Mouse (Mus musculus): ENCODE measurements around the gene Tnfrsf25. TPM values are rescaled to one million over a fixed set of nuclear protein-coding genes. Genes with fewer than 3 reads are reported as not detected.

Gene Tnfrsf25
- polyA plus RNA-seq, 1 experiment from 2014 or later, result 1.0 TPM

GRCm38 (mm10) chr4:152096927-152097326 lies 18.8 kb upstream of the Tnfrsf25 start:
- no peak for DNase-seq (ENCODE audit: low spot score)
- H3K4me1 ChIP-seq, result peaks cover 68% of the 10 kb centered on the region
- WGBS, result 41% methylated on average over 6 of the region's 6 CpGs

GRCm38 (mm10) chr4:152097911-152098799 lies 17.6 kb upstream of the Tnfrsf25 start:
- Histone ChIP-seq H3K4me1 (peaks cover 68% of the 10 kb centered on the region), H3K4me3 (peak overlapping the region; percentile 31; the same call in 1 of the 2 replicates), H3K27ac (replicated peaks) (no peak overlapping the region), H3K9me3 (no peaks in the 10 kb centered on the region), H3K27me3 (replicated peaks; ENCODE audit: low read depth, poor library complexity, severe bottlenecking) (peaks cover 13% of the 10 kb centered on the region), H3K36me3 (replicated peaks) (peaks cover 17% of the 10 kb centered on the region)
- no peak for DNase-seq (ENCODE audit: low spot score)
- WGBS, result 17% methylated on average over 11 of the region's 11 CpGs

More at GRCm38 (mm10) chr4:152096927-152097326, 18.8 kb upstream of the Tnfrsf25 start:
- Histone ChIP-seq H3K9me3 (no peaks in the 10 kb centered on the region), H3K36me3 (replicated peaks) (peaks cover 4% of the 10 kb centered on the region), H3K27me3 (replicated peaks; ENCODE audit: low read depth, poor library complexity, severe bottlenecking) (peaks cover 13% of the 10 kb centered on the region), H3K27ac (replicated peaks) (peak overlapping the region; percentile 52; the same call in 1 of the 2 replicates), H3K4me3 (peak overlapping the region; percentile 23)

GRCm38 (mm10) chr4:152100541-152100940 lies 15.2 kb upstream of the Tnfrsf25 start:
- no peak overlapping the region for H3K4me3 ChIP-seq
- no peak for DNase-seq (ENCODE audit: low spot score)
- WGBS, result 81% methylated on average over 11 of the region's 11 CpGs
- no peaks in the 10 kb centered on the region for H3K9me3 ChIP-seq
- H3K36me3 ChIP-seq (replicated peaks), result peaks cover 33% of the 10 kb centered on the region
- H3K27ac ChIP-seq (replicated peaks), result peak overlapping the region; percentile 30; the same call in 1 of the 2 replicates
- peaks cover 13% of the 10 kb centered on the region for H3K27me3 ChIP-seq (replicated peaks; ENCODE audit: low read depth, poor library complexity, severe bottlenecking)
- peaks cover 67% of the 10 kb centered on the region for H3K4me1 ChIP-seq

- no peak for DNase-seq (ENCODE audit: low spot score)
- peaks cover 17% of the 10 kb centered on the region for H3K27me3 ChIP-seq (replicated peaks; ENCODE audit: low read depth, poor library complexity, severe bottlenecking)
- peaks cover 62% of the 10 kb centered on the region for H3K4me1 ChIP-seq
- peaks cover 39% of the 10 kb centered on the region for H3K36me3 ChIP-seq (replicated peaks)
- no peak overlapping the region for H3K4me3 ChIP-seq
- 57% methylated on average over 7 of the region's 7 CpGs for WGBS
- H3K27ac ChIP-seq (replicated peaks), result no peak overlapping the region
- H3K9me3 ChIP-seq, result no peaks in the 10 kb centered on the region
These were observed 14.6 kb upstream of the Tnfrsf25 start for GRCm38 (mm10) chr4:152101081-152101653.

GRCm38 (mm10) chr4:152101921-152102320 lies 13.8 kb upstream of the Tnfrsf25 start:
- H3K27ac ChIP-seq (replicated peaks), result no peak overlapping the region
- 92% methylated on average over 16 of the region's 16 CpGs for WGBS

GRCm38 (mm10) chr4:152103025-152103424 lies 12.7 kb upstream of the Tnfrsf25 start:
- no peak overlapping the region for H3K4me3 ChIP-seq
- H3K36me3 ChIP-seq (replicated peaks), result peaks cover 51% of the 10 kb centered on the region
- no peak overlapping the region for H3K27ac ChIP-seq (replicated peaks)
- peak; percentile 80 for DNase-seq (ENCODE audit: low spot score)
- WGBS, result 35% methylated on average over 7 of the region's 7 CpGs
- H3K27me3 ChIP-seq (replicated peaks; ENCODE audit: low read depth, poor library complexity, severe bottlenecking), result peaks cover 19% of the 10 kb centered on the region
- no peaks in the 10 kb centered on the region for H3K9me3 ChIP-seq
- peaks cover 57% of the 10 kb centered on the region for H3K4me1 ChIP-seq

More at GRCm38 (mm10) chr4:152101921-152102320, 13.8 kb upstream of the Tnfrsf25 start:
- H3K36me3 ChIP-seq (replicated peaks), result peaks cover 47% of the 10 kb centered on the region
- H3K4me1 ChIP-seq, result peaks cover 57% of the 10 kb centered on the region
- H3K4me3 ChIP-seq, result no peak overlapping the region
- no peaks in the 10 kb centered on the region for H3K9me3 ChIP-seq
- peaks cover 17% of the 10 kb centered on the region for H3K27me3 ChIP-seq (replicated peaks; ENCODE audit: low read depth, poor library complexity, severe bottlenecking)
- no peak for DNase-seq (ENCODE audit: low spot score)

- 57% methylated on average over 9 of the region's 9 CpGs for WGBS
- no peak for DNase-seq (ENCODE audit: low spot score)
- Histone ChIP-seq H3K27me3 (replicated peaks; ENCODE audit: low read depth, poor library complexity, severe bottlenecking) (peaks cover 29% of the 10 kb centered on the region), H3K27ac (replicated peaks) (no peak overlapping the region), H3K4me3 (no peak overlapping the region), H3K36me3 (replicated peaks) (peaks cover 84% of the 10 kb centered on the region), H3K4me1 (peaks cover 35% of the 10 kb centered on the region), H3K9me3 (no peaks in the 10 kb centered on the region)
These were observed 9.0 kb upstream of the Tnfrsf25 start for GRCm38 (mm10) chr4:152106746-152107145.

GRCm38 (mm10) chr4:152107493-152107892 lies 8.2 kb upstream of the Tnfrsf25 start:
- H3K27me3 ChIP-seq (replicated peaks; ENCODE audit: low read depth, poor library complexity, severe bottlenecking), result peaks cover 33% of the 10 kb centered on the region

GRCm38 (mm10) chr4:152107971-152108509 lies 7.7 kb upstream of the Tnfrsf25 start:
- Histone ChIP-seq H3K9me3 (no peaks in the 10 kb centered on the region), H3K4me1 (peaks cover 26% of the 10 kb centered on the region), H3K36me3 (replicated peaks) (peaks cover 84% of the 10 kb centered on the region), H3K4me3 (peak overlapping the region; percentile 60), H3K27me3 (replicated peaks; ENCODE audit: low read depth, poor library complexity, severe bottlenecking) (peaks cover 37% of the 10 kb centered on the region), H3K27ac (replicated peaks) (peak overlapping the region; percentile 78)
- peak; percentile 95 for DNase-seq (ENCODE audit: low spot score)
- 6% methylated on average over 30 of the region's 30 CpGs for WGBS

More at GRCm38 (mm10) chr4:152107493-152107892, 8.2 kb upstream of the Tnfrsf25 start:
- DNase-seq (ENCODE audit: low spot score), result peak; percentile 80
- Histone ChIP-seq H3K4me3 (peak overlapping the region; percentile 60), H3K4me1 (peaks cover 32% of the 10 kb centered on the region), H3K9me3 (no peaks in the 10 kb centered on the region), H3K27ac (replicated peaks) (peak overlapping the region; percentile 78), H3K36me3 (replicated peaks) (peaks cover 84% of the 10 kb centered on the region)
- WGBS, result 2% methylated on average over 24 of the region's 24 CpGs

- DNase-seq (ENCODE audit: low spot score), result no peak
- H3K4me1 ChIP-seq, result peaks cover 26% of the 10 kb centered on the region
- no peaks in the 10 kb centered on the region for H3K9me3 ChIP-seq
- 87% methylated on average over 5 of the region's 5 CpGs for WGBS
- H3K4me3 ChIP-seq, result peak overlapping the region; percentile 60
- peaks cover 43% of the 10 kb centered on the region for H3K27me3 ChIP-seq (replicated peaks; ENCODE audit: low read depth, poor library complexity, severe bottlenecking)
- H3K27ac ChIP-seq (replicated peaks), result no peak overlapping the region
- H3K36me3 ChIP-seq (replicated peaks), result peaks cover 84% of the 10 kb centered on the region
These were observed 7.1 kb upstream of the Tnfrsf25 start for GRCm38 (mm10) chr4:152108673-152109072.

- Histone ChIP-seq H3K36me3 (replicated peaks) (peaks cover 84% of the 10 kb centered on the region), H3K9me3 (no peaks in the 10 kb centered on the region), H3K4me3 (no peak overlapping the region), H3K27me3 (replicated peaks; ENCODE audit: low read depth, poor library complexity, severe bottlenecking) (peaks cover 52% of the 10 kb centered on the region), H3K4me1 (peaks cover 34% of the 10 kb centered on the region), H3K27ac (replicated peaks) (no peak overlapping the region)
- DNase-seq (ENCODE audit: low spot score), result no peak
- 86% methylated on average over 3 of the region's 3 CpGs for WGBS
These were observed 6.2 kb upstream of the Tnfrsf25 start for GRCm38 (mm10) chr4:152109509-152109908.

- WGBS, result 87% methylated on average over 4 of the region's 4 CpGs
These were observed 5.0 kb upstream of the Tnfrsf25 start for GRCm38 (mm10) chr4:152110689-152111088.

More at GRCm38 (mm10) chr4:152110689-152111088, 5.0 kb upstream of the Tnfrsf25 start:
- Histone ChIP-seq H3K4me1 (peaks cover 45% of the 10 kb centered on the region), H3K9me3 (no peaks in the 10 kb centered on the region), H3K27me3 (replicated peaks; ENCODE audit: low read depth, poor library complexity, severe bottlenecking) (peaks cover 62% of the 10 kb centered on the region), H3K27ac (replicated peaks) (no peak overlapping the region), H3K4me3 (no peak overlapping the region), H3K36me3 (replicated peaks) (peaks cover 88% of the 10 kb centered on the region)
- no peak for DNase-seq (ENCODE audit: low spot score)

Data from embryonic facial prominence, embryonic 10.5 days (tissue).